Mouse (Mus musculus): ENCODE results near the gene Cyp4f17.

- no peak for TF ChIP-seq CTCF (IDR thresholded peaks at IDR 0.05; ENCODE audit: low read depth)
- TF ChIP-seq EP300 (IDR thresholded peaks at IDR 0.05; ENCODE audit: low read depth), result no peak
These were observed 30.8 kb upstream of the Cyp4f17 start for GRCm38 (mm10) chr17:32474954-32475560.
